Mouse (Mus musculus) urinary bladder, postnatal 4 days (tissue): ENCODE measurements around the gene Ears2.
"Not testable (repeated sequence)": the region's sequence is repeated elsewhere in the genome, so short reads cannot be mapped to it uniquely, and the experiment has no call there.

ENCODE experiments used
- DNase-seq, 2 experiments: peaks; one replicate each; pipeline ENCODE4 v3.0.0; 2021 to 2022; ENCODE audit warnings: low spot score in 2 of 2

The Ears2 gene

DNA sequence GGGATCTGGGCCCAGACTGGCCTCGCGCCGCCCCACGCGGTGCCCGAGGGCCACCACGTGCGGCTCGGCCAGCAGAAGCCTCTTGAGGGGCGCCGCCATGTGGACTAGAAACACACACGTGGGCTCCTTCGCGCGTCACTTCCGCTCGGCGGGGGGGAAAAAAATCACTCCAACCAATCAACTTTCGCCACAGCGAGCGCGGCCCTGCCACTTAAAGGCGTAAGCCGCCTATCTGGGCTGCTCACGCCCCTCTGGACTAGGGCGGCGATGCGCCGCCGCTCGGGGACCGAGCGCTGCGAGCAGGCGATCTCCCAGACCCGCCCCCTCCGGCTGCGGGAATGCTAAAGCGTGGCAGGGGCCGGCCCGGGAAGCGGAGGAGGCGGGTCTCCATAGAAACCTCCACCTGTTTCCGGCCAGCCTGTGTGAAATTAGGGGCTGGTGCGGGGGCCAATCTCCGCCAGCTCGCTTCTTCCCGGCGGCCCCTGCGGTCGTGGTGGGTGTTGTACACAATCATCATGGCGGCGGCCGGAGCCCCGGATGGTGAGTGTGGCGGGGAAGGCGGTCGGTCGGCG lies at the start of gene Ears2, which contains the start of gene Ubfd1:
Gene Ears2 (minus strand): TSS at position 319 of the 572 bp plus-strand sequence.
Gene Ubfd1 (plus strand): TSS at position 231 of the 572 bp plus-strand sequence.
- DNase-seq = peak; percentile 94 to 96

GRCm38 (mm10) chr7:122108206-122108605 lies 41.1 kb upstream of the Ears2 start:
- DNase-seq = no peak

GRCm38 (mm10) chr7:122101747-122102244 lies 34.7 kb upstream of the Ears2 start, which contains the start of gene Ndufab1:
Gene Ndufab1, minus strand, starts transcription at chr7:122101886.
- DNase-seq = peak; percentile 78 to 79

- not testable (repeated sequence) for DNase-seq
Measured at GRCm38 (mm10) chr7:122101014-122101746, 34.1 kb upstream of the Ears2 start.

GRCm38 (mm10) chr7:122099222-122099621 lies 32.2 kb upstream of the Ears2 start:
- DNase-seq = no peak

- no peak for DNase-seq
Measured at GRCm38 (mm10) chr7:122098009-122098408, 30.9 kb upstream of the Ears2 start.

DNA sequence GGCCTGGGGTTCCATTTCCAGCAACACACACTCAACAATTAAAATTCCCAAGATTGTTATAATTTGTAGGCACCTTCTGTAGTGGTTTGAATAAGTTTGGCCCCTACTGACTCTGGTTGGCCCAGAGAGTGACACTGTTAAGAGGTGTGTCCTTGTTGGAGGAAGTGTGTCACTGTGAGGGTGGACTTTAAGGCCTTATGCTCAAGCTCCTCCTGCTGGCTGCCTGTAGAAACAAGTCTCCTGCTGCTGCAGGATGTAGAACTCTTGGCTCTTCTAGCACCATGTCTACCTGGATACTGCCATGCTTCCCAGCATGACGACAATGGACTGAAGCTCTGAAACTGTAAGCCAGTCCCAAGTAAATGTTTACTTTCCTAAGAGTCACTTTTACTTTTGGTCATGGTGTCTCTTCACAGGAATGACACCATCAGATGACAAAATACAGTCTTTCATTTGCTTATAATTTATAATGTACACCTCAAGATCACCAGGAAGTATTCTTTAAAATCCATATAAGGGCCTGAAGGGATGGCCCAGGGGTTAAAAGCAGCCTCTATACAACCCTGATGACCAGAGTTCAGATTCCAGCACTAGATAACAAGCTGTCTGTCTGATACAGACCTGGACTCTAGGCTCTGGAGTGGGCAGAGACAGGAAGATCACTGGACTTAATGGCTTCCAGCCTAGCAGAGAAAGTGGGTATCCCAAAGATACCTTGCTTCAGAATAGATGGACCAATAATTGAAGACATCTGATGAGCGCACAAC lies 27.7 kb upstream of the Ears2 start:
- no peak for DNase-seq

- no peak for DNase-seq
Measured at GRCm38 (mm10) chr7:122087195-122087982, 20.3 kb upstream of the Ears2 start.

GRCm38 (mm10) chr7:122081071-122081470 lies 14.0 kb upstream of the Ears2 start:
- DNase-seq = no peak

DNA sequence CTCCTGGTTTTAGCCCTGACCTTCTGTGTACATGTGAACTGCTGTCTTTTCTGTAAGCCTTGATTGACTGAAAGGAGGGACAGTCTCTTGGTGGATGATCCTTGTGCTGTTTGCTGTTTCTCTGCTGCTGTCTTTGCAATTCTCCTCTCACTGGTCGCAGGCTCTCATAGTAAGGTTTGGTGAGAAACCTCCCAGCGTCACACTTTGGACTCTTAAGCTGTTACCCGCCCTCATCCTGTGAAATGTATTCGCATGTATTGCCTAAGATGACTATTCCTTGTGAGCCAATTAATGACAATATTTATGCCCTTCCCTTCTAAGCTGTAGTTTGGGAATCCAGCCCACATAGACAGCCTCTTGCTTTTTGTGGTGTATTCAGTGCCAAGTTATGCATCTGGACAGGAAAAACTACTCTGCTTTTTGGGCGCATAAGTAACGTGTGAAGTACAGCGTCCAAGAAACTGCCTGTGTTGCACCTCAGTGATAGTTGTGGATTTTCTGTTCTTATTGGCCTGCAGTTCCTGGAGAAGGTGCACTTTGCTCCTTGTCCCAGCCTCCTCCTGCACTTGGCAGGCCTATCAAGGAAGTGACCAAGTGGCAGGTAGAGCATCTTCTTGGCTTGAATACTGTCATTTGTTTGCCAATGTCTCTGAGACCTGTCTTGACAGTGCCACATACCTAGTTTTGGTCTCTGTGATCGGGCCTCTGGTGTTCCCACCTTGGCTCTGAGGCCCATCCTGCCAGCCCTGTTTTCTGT lies 12.9 kb upstream of the Ears2 start:
- DNase-seq = no peak

DNA sequence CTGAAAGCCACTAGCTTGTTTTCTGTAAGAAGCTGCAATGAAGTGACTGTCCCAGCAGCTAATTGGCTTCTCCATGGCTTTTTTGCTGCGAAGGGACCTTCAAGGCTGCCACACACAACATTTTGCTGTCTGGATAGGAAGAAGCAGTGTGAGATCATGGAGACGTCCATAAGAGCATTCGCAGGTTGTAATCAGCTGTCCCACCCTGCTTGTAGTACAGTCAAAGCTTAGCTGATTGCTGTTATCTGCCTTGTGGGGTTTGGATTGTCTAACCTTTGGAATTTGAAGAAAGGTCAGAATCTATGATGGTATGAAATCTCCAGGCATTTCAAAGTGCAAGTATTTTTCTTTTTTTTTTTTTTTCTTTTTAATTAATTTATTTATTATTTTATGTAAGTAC lies 7.3 kb upstream of the Ears2 start:
- no peak for DNase-seq

GRCm38 (mm10) chr7:122067517-122068381 lies 686 bp upstream of the Ears2 start:
- peak in 1 of 2 experiments; percentile 31 for DNase-seq

DNA sequence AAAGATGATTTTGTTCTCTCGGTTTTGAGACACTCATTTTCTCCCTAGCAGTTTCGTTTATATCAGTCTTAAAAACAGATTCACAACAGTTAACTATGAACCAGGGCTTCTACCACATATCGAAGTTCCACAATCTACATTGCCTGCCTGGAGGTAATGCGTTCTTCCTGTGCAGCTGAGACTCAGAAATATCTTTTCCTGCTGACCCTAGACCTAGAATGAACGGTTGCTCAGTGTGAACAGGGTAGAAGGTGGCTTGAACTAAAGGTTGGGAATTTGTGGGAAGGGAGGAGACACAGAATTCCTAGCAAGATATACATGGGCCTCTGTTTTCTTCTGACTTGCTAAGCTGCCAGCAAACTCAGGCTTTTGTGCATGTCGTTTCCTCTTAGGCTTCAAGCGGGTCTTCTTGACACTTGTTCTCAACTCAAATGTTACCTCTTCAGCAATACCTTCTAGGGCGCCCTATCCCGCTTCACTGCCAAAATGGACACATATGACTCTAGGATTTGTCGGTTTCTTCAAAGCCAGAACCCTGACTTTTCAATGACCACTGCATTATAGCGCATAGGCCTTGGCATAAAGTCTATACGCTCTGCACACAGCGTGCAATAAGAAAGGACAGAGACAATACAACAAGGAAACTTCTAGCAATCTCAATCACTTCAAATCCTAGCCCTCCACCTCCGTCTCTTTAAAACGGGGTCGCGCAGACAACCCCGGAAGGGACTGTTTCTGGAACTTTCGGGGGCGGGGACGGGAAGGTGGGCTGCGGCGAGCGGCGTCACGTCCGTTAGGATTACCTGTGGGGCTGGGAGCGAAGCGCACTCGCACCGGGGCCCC lies 740 bp downstream of the Ears2 start:
- DNase-seq = no peak

DNA sequence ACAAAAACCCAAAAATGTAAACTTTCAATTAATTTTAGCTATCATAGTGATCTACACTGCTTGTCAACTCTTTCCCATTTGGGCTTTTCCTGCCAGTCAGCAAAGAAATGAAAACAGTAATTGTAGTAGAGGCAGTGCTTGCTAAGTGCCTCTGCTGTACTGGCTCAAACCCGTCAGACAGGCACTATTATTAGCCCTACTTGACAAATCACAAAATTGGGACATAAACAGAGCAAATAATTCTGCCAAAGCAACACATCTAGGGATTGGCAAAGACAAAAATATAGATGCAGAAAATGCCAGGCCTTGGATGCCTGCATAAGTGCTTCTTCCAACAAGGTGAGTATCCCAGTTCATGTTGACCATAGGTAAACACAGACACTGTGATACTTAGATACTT lies 1.4 kb downstream of the Ears2 start:
- DNase-seq = no peak

GRCm38 (mm10) chr7:122056633-122057032 lies 10.4 kb downstream of the Ears2 start:
- DNase-seq = no peak

- peak in 1 of 2 experiments; percentile 24 for DNase-seq
Measured at GRCm38 (mm10) chr7:122050834-122051233, 16.2 kb downstream of the Ears2 start.

DNA sequence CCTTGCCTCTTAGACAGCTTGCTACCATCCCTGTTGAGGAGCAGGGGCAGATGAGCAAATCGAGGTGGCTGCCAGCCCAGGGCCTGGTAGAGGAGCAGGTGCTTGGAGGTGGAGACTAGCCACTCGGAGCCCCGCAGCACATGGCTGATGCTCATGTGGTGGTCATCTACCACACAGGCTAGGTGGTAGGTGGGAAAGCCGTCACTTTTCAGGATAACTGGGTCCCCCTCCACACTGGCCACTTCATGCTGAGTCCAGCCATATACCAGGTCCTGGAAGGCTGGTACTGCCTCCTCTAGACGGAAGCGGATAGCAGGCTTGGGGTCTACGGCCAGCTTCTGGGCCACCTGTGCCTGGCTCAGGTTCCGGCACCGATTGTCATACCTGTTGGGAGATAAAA lies 18.9 kb downstream of the Ears2 start:
- DNase-seq = no peak

DNA sequence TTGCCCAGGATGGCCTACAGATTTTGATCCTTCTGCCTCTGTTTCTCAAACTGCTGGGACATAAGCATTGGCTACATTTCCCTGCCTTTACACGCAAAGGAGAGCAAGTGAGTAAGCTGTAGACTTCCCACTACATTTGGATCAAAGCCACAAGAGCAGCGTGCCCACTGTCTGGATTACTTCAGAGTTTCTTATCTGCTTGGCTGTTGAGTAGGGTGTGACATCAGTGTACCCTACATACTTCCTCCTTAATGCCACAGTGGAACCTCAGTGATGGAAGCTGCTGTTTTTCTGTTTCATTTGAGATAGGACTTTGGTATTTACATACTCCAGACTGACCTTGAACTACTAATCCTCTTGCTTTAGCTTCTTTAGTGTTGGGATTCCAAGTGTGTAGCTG lies 20.2 kb downstream of the Ears2 start:
- no peak for DNase-seq

DNA sequence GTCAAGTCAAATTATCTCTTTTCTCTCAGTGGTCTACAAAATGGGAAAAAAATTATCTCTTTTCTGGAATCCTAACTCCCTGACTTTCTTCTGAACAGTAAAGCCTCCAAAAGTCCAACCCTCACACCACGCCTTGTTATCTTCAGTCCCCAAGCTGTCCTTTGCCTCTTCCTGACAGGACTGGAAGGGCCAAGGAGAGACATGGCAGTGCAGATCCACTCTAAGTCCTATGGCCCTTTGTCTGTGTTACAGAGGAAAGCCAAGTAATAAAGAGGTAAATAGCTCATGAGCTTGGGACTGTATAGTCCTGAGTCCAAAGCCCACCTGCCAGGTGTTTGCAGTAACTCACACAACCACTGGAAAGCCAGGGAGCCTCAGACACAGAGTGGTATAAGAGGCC lies 21.4 kb downstream of the Ears2 start:
- no peak for DNase-seq
